Mouse (Mus musculus): ENCODE measurements around the gene Skp1a.

The Skp1a gene

GRCm38 (mm10) chr11:52253674-52254375, 22.0 kb downstream of the Skp1a start:
- in situ Hi-C loops (cut with MboI; ENCODE audit: low sequenced_read_pairs) = no loop called here

- in situ Hi-C loops (cut with MboI; ENCODE audit: low sequenced_read_pairs) = no loop called here
Measured at GRCm38 (mm10) chr11:52255077-52255476, 23.3 kb downstream of the Skp1a start.

GRCm38 (mm10) chr11:52257376-52257775, 25.6 kb downstream of the Skp1a start:
- in situ Hi-C loops (cut with MboI; ENCODE audit: low sequenced_read_pairs) = no loop called here

DNA sequence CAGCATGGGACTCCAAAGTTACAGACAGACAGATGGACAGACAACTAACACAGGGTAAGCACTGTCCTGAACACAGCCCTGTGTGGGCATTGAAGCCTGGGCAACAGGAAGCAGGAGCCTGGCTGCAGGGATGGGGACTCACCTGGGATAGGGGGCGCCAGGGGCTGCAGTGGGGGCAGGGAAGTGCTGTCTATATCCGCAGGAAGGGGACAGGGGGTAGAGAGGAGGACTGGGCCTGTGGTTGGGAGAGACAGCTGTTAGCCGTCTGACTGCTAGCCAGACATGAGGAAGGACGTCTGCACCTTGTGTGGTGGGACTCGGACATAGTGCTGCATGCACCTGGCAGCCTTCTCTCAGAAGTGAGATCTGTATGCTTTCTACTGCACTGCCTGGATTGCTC, 26.9 kb downstream of the Skp1a start:
- in situ Hi-C loops (cut with MboI; ENCODE audit: low sequenced_read_pairs) = no loop called here

GRCm38 (mm10) chr11:52260878-52261277, 29.1 kb downstream of the Skp1a start:
- in situ Hi-C loops (cut with MboI; ENCODE audit: low sequenced_read_pairs) = loop anchor here (5.0 kb wide), 1 partner anchor 81 kb away; no protein-coding TSS in a partner anchor

GRCm38 (mm10) chr11:52261937-52262336, 30.1 kb downstream of the Skp1a start:
- in situ Hi-C loops (cut with MboI; ENCODE audit: low sequenced_read_pairs) = loop anchor here (5.0 kb wide), 1 partner anchor 80 kb away; no protein-coding TSS in a partner anchor

GRCm38 (mm10) chr11:52262338-52262737, 30.5 kb downstream of the Skp1a start:
- in situ Hi-C loops (cut with MboI; ENCODE audit: low sequenced_read_pairs) = loop anchor here (5.0 kb wide), 1 partner anchor 80 kb away; no protein-coding TSS in a partner anchor

- in situ Hi-C loops (cut with MboI; ENCODE audit: low sequenced_read_pairs) = loop anchor here (5.0 kb wide), 1 partner anchor 77 kb away; no protein-coding TSS in a partner anchor
Measured at GRCm38 (mm10) chr11:52264871-52265270, 33.1 kb downstream of the Skp1a start.

GRCm38 (mm10) chr11:52265616-52266307, 34.0 kb downstream of the Skp1a start:
- in situ Hi-C loops (cut with MboI; ENCODE audit: low sequenced_read_pairs) = no loop called here

DNA sequence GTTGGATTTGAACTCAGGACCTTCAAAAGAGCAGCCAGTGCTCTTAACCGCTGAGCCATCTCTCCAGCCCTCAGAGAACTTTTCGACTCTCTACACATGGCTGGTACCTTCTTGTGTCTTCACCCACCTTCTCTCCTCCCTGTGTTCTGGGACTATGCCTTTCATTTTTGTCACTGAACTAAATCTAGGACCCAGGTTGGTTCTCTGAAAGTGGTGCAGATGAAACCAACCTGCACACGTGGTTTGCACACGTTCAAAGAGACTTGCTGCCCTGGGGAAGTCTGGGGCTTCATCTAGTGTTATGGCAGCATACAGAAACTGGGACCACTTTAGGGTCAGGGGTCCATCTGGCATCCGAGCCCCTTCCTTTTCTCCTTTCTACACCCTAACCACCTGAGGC, 35.5 kb downstream of the Skp1a start:
- in situ Hi-C loops (cut with MboI; ENCODE audit: low sequenced_read_pairs) = no loop called here

DNA sequence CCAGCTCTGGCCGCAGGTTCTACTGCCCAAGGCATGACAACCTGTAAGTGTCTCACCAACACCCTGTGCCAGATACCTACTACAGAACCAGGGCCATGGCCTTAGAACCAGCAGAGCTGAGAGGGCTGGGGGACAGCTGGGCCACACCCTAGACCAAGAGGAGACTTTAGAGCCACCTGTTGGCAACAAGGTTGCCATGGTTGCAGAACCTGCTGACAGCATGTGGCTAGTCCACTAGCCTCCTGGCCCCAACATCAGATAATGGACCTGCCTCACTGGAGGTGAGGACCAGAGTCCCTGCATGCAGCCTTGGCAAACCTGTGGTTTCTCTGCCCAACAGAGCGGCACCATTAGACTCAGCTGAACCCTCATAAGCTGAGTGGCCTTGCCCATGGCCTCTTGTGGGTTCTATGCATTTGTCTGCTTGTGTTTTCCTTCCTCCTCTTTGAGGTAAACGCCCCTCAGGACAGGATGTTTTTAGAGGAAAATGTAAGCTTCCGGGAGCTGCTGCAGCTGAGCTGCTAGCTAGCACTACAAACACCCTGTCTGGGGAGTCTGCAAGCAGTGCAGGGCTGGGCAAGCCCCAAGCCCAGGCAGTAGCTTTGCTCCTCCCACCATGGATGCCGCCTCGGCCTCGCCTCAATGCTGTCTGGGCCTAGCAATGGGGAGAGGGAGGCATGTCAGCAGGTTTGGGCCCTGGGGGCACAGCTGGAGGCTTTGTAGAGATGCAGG, 36.5 kb downstream of the Skp1a start:
- in situ Hi-C loops (cut with MboI; ENCODE audit: low sequenced_read_pairs) = no loop called here

DNA sequence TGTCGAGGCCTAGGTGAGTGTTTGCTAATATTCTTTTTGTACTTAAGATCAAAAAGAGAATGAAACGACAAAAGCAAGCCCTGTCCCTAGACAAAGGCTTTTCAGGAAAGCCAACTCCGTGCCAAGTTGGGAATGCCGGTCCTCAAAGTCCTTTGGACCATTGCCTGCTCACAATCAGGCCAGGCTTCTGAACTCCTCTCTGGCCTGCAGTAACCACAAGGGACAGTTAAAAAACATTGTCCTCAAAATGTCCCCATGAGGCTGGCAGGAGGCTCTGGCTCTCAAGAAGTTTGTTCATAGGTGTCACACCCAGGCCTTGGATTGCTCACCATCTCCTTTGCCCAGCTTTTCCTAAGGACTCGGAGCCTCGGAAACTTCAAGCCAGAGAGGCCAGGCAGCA, 38.0 kb downstream of the Skp1a start:
- in situ Hi-C loops (cut with MboI; ENCODE audit: low sequenced_read_pairs) = no loop called here

DNA sequence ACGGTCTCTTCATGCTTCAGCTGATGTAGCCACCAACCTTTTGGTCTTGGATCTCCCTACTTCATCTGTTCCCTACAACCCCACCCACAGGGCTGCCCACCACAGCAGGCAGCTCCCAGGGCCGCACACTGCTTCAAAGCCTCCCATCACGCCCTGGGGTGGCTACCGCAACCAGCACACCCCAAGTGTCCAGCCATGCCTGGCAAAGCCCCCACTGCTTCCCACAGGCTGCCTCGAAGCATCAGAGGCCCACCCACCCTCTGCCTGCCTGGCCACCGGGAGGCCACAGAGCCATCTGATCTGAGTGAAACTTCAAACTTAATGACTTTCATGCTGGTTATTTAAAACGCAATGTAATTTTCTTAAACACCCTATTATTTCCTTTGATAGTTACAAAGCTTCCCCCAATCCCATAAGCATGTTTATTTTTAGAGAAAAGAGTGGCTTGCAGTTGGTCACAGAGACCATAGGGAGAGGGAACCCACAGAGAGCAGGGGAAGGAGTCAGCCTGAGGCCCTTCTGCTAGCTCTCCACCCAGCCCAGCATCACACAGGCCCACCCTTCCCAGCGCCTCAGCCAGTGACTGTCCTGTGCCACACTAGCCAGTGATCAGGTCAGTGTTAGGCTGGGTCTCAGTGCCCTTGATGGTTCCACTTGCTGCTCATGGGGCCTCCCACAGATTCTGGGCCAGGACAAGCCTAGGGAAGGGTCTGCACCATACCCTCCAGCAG, 40.1 kb downstream of the Skp1a start:
- in situ Hi-C loops (cut with MboI; ENCODE audit: low sequenced_read_pairs) = no loop called here

GRCm38 (mm10) chr11:52272619-52273018, 40.8 kb downstream of the Skp1a start:
- in situ Hi-C loops (cut with MboI; ENCODE audit: low sequenced_read_pairs) = no loop called here

GRCm38 (mm10) chr11:52273183-52273941, 41.6 kb downstream of the Skp1a start:
- in situ Hi-C loops (cut with MboI; ENCODE audit: low sequenced_read_pairs) = no loop called here

DNA sequence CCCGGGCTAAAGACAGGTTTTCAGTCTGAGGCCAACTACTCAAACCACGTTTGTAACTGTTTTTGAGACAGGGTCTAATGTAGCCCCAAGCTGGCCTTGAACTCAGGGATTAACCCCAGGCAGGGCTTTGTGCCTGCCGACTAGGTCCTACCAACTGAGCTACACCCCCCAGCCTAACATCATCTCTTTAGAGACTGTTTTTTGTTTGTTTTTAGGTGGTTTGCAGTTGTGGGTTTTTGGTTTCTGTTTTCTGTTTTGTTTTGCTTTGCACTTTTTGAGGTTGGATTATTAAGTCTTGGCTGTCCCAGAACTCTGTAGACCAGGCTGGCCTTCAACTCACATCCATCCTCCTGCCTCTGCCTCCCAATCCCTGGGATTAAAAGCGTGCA, 42.1 kb downstream of the Skp1a start:
- in situ Hi-C loops (cut with MboI; ENCODE audit: low sequenced_read_pairs) = no loop called here

GRCm38 (mm10) chr11:52274456-52275112, 42.8 kb downstream of the Skp1a start:
- in situ Hi-C loops (cut with MboI; ENCODE audit: low sequenced_read_pairs) = no loop called here

DNA sequence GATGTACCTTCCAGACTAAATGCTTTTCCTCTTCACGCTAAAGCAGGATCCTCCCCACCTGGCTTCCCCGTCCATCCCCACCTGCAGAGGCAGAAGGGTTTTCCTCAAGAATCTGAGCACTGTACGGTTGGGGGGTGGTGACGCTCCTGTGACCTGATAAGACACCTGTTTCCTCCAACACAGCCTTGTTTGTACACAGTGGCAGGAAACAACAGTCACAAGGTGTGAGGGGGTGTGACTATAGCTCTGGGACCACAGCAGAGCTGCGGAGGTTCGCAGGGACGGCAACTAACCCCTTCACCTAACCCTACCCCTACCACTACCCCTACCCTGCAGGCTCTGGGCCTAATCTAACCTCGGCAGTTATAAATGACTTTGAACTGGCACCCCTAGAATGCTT, 43.6 kb downstream of the Skp1a start:
- in situ Hi-C loops (cut with MboI; ENCODE audit: low sequenced_read_pairs) = no loop called here

GRCm38 (mm10) chr11:52275774-52276555, 44.2 kb downstream of the Skp1a start:
- in situ Hi-C loops (cut with MboI; ENCODE audit: low sequenced_read_pairs) = no loop called here
